Mouse (Mus musculus) forebrain, embryonic 10.5 days (tissue): Measurements from ENCODE around the gene Ss18l2. TPM values are rescaled to one million over a fixed set of nuclear protein-coding genes. Genes with fewer than 3 reads are reported as not detected.
A peak's percentile ranks its signal among the peaks of the same experiment; 100 is the strongest.

Source experiments
- DNase-seq: peaks from one replicate; pipeline ENCODE4 v3.0.0-alpha.2; 2017; ENCODE audit warnings: low spot score; ENCODE audit errors: extremely low spot score
- H3K27ac ChIP-seq: fragments of 300-500 bp; sonication (generic); 2 replicates; pipeline ENCODE4 v1.5.1; 2016; ENCODE audit warnings: mild to moderate bottlenecking
- H3K27me3 ChIP-seq: fragments of 300-500 bp; sonication (generic); 2 replicates; pipeline ENCODE4 v1.6.1; 2016; ENCODE audit warnings: mild to moderate bottlenecking; ENCODE audit not compliant: poor library complexity, severe bottlenecking
- H3K36me3 ChIP-seq: fragments of 300-500 bp; sonication (generic); replicated peaks from 2 replicates; pipeline ENCODE4 v1.6.1; 2016; ENCODE audit warnings: mild to moderate bottlenecking, moderate library complexity
- H3K4me1 ChIP-seq: fragments of 300-500 bp; sonication (generic); 2 replicates; pipeline ENCODE4 v1.6.1; 2016
- H3K4me3 ChIP-seq: fragments of 300-500 bp; sonication (generic); 2 replicates; pipeline ENCODE4 v1.5.1; 2016; ENCODE audit warnings: mild to moderate bottlenecking, moderate library complexity
- H3K9me3 ChIP-seq: fragments of 300-500 bp; sonication (generic); 2 replicates; pipeline ENCODE4 v1.6.1; 2016; ENCODE audit warnings: mild to moderate bottlenecking, moderate library complexity
- WGBS: fragments of 180-500 bp; shearing (Covaris S2); methylation state at CpG from one replicate; pipeline ENCODE4 v1.1.7; 2016; 5-methylcytosine and 5-hydroxymethylcytosine counted together
- polyA plus RNA-seq: library from polyadenylated mRNA; unstranded; fragments of >200 nt; fragmentation: Nextera tagmentation; extraction: Ambion mirVana; gene quantifications from 2 replicates; pipeline ENCODE4 v1.2.1, GENCODE M21; 2016

The Ss18l2 gene
- polyA plus RNA-seq, 1 experiment from 2014 or later, result 85.3 TPM

- no peaks in the 10 kb centered on the region for H3K9me3 ChIP-seq
- no peaks in the 10 kb centered on the region for H3K4me1 ChIP-seq
- no peaks in the 10 kb centered on the region for H3K27me3 ChIP-seq
- no peak overlapping the region for H3K27ac ChIP-seq
- peak; percentile 52 for DNase-seq
- WGBS, result 26% methylated on average over 6 of the region's 6 CpGs
- peaks cover 25% of the 10 kb centered on the region for H3K36me3 ChIP-seq
- no peak overlapping the region for H3K4me3 ChIP-seq
Measured at GRCm38 (mm10) chr9:121679549-121679948, 30.6 kb upstream of the Ss18l2 start.

DNA sequence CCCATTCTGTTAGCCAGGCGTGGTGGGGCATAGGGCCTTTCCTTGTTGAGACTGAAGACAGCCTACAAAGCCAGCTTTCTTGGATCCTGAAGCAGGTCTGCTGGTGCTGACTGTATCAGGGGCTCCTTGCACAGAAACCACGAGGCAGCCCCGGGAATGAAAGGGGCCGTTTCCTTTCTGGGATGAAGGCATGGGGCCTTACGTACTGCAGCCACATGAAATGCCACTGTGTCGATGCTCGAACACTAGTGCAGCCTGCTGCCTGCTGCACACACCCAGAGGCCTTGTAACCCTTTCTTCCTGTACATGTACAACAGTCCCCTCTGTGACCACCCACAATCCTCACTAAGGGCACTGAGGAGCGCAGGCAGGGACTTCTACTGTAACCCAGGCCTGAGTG is 28.9 kb upstream of the Ss18l2 start:
- H3K27me3 ChIP-seq, result no peaks in the 10 kb centered on the region
- no peaks in the 10 kb centered on the region for H3K4me1 ChIP-seq
- H3K4me3 ChIP-seq, result no peak overlapping the region
- H3K9me3 ChIP-seq, result no peaks in the 10 kb centered on the region
- no peak overlapping the region for H3K27ac ChIP-seq
- no peak for DNase-seq
- WGBS, result 82% methylated on average over 8 of the region's 8 CpGs
- peaks cover 40% of the 10 kb centered on the region for H3K36me3 ChIP-seq

DNA sequence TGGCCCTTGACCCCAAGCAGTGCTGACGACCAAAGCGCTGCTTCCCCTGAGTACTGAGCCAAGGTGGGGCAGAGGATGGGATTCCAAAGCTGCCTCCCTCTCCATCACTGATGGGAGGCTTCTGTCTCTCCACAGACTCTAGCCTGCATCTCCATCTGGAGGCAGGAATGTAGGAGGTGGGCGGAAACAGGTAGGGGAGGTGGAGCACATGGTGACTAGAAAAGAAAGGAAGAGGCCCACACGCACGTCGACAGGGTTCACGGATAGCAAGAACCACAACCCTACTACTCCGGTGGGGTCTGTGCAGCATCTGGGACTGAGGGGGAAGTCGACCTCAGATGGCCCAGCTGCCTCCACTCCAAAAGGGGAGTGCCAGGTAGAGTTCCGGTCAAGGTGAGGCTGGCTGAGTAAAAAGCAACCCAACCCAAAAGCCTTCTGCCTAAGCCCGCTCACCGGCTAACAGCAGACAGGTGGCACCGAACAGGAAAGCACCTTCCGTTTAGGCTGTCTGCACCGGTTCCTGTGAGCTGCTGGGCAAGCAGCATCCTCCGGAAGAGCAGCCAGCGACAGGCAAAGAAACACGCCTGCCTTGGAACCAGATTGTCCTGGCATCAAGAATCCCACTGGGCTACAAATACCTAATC is 28.0 kb upstream of the Ss18l2 start:
- Histone ChIP-seq H3K9me3 (no peaks in the 10 kb centered on the region), H3K4me3 (no peak overlapping the region), H3K27me3 (no peaks in the 10 kb centered on the region), H3K27ac (no peak overlapping the region), H3K4me1 (no peaks in the 10 kb centered on the region), H3K36me3 (peaks cover 49% of the 10 kb centered on the region)
- DNase-seq, result no peak
- 80% methylated on average over 18 of the region's 18 CpGs for WGBS

DNA sequence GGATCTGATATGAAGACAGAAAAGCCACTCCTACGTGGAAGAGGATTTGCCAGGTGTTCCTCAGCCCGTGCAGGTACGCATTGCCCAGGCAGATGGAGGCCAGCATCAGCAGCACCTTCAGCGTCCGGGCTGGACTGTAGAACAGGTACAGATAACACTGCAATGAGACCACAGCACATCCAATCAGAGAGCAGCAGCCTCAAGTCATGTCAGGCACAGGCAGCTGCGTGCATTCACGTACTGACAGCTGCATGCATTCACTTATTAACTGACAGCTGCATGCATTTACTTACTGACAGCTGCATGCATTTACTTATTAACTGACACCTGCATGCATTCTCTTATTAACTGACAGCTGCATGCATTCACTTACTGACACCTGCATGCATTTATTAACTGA is 25.4 kb upstream of the Ss18l2 start:
- peaks cover 73% of the 10 kb centered on the region for H3K36me3 ChIP-seq
- no peaks in the 10 kb centered on the region for H3K9me3 ChIP-seq
- no peaks in the 10 kb centered on the region for H3K4me1 ChIP-seq
- DNase-seq, result no peak
- WGBS, result 85% methylated on average over 7 of the region's 7 CpGs
- H3K4me3 ChIP-seq, result no peak overlapping the region
- H3K27me3 ChIP-seq, result no peaks in the 10 kb centered on the region
- H3K27ac ChIP-seq, result no peak overlapping the region

GRCm38 (mm10) chr9:121690200-121690651 is 19.9 kb upstream of the Ss18l2 start:
- H3K9me3 ChIP-seq, result no peaks in the 10 kb centered on the region
- DNase-seq, result no peak
- peaks cover 88% of the 10 kb centered on the region for H3K36me3 ChIP-seq
- H3K4me3 ChIP-seq, result no peak overlapping the region
- H3K27ac ChIP-seq, result no peak overlapping the region
- WGBS, result 88% methylated on average over 15 of the region's 15 CpGs
- no peaks in the 10 kb centered on the region for H3K27me3 ChIP-seq
- peaks cover 4% of the 10 kb centered on the region for H3K4me1 ChIP-seq

DNA sequence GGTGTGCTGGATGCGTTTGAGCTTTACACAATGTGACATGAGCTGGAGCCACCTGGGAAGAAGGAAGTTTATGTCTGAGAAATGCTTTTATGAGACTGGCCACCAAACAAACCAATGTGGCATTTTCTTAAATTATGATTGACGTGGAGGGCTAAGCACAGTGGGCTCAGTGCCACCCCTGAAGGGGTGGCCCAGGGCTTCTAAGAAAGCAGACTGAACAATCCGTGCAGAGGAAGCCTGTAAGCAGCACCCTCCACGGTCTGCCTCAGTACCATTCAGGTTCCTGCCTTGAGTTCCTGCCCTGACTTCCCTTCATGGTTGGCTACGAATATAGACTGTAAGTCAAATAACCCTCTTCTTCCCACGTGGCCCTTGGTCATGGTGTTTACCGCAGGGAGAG is 19.4 kb upstream of the Ss18l2 start:
- Histone ChIP-seq H3K4me3 (no peak overlapping the region), H3K27me3 (no peaks in the 10 kb centered on the region), H3K27ac (no peak overlapping the region), H3K9me3 (no peaks in the 10 kb centered on the region), H3K36me3 (peaks cover 88% of the 10 kb centered on the region), H3K4me1 (peaks cover 4% of the 10 kb centered on the region)
- 89% methylated on average over 7 of the region's 7 CpGs for WGBS
- DNase-seq, result no peak

DNA sequence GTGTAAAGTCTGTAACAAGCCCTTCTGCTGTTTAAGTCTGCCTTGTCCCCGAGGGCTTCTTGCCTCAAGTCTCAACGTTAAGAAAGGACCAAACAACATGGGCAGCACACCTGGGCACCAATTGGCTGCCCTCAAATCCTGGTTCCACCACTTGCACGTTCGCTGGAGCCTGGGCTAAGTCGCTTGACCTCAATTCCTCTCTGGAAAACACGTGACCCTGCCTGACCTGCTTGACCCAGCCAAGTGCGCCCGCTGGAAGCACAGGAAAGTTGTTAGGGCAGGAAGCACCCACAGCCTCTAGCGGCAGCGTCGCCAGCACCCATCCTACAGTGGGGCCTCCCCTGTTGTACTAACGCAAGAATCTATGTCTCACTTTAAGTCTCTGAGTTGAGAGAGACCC is 15.4 kb upstream of the Ss18l2 start:
- H3K4me3 ChIP-seq, result no peak overlapping the region
- DNase-seq, result no peak
- H3K27me3 ChIP-seq, result no peaks in the 10 kb centered on the region
- H3K9me3 ChIP-seq, result peaks cover 7% of the 10 kb centered on the region
- WGBS, result 84% methylated on average over 12 of the region's 12 CpGs
- H3K27ac ChIP-seq, result no peak overlapping the region
- H3K36me3 ChIP-seq, result peaks cover 87% of the 10 kb centered on the region
- peaks cover 4% of the 10 kb centered on the region for H3K4me1 ChIP-seq

- peaks cover 7% of the 10 kb centered on the region for H3K9me3 ChIP-seq
- WGBS, result 95% methylated on average over 9 of the region's 9 CpGs
- no peak for DNase-seq
- H3K4me1 ChIP-seq, result no peaks in the 10 kb centered on the region; the same call in 1 of the 2 replicates
- H3K36me3 ChIP-seq, result peaks cover 74% of the 10 kb centered on the region
- H3K4me3 ChIP-seq, result no peak overlapping the region
- H3K27me3 ChIP-seq, result no peaks in the 10 kb centered on the region
- H3K27ac ChIP-seq, result no peak overlapping the region
Measured at GRCm38 (mm10) chr9:121696626-121697025, 13.5 kb upstream of the Ss18l2 start.

DNA sequence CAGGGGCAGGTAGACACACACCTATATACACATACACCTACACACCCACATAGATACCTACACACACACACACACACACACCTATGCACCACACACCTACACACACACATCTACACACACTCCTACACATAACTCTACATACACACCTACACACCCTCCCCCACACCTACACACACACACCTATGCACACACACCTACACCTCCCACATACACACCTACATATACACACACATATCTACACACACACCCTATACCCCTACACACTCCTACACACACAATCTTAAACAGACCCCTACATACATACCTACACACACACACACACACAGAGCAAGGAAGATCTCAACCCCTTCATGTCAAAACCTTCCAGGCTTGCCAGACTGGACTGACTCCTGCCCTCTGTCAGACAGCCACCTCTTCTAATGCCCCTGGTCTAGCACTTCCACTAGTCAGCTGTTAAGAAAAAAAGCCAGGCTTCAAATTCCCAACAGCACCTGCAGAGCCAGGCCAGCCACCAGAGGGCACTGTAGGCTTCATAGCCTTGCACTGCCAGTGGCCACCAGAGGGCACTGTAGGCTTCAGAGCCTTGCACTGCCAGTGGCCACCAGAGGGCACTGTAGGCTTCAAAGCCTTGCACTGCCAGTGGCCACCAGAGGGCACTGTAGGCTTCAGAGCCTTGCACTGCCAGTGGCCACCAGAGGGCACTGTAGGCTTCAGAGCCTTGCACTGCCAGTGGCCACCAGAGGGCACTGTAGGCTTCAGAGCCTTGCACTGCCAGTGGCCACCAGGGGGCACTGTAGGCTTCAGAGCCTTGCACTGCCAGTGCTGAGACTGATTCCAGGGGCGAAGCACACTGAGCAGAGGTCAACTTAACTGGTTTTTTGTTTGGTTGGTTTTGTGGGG is 12.7 kb upstream of the Ss18l2 start:
- Histone ChIP-seq H3K9me3 (peaks cover 7% of the 10 kb centered on the region), H3K36me3 (peaks cover 66% of the 10 kb centered on the region), H3K27ac (no peak overlapping the region), H3K4me1 (no peaks in the 10 kb centered on the region), H3K27me3 (no peaks in the 10 kb centered on the region), H3K4me3 (no peak overlapping the region)
- WGBS, result 94% methylated on average over 1 of the region's 1 CpGs
- DNase-seq, result no peak

- peaks cover 11% of the 10 kb centered on the region for H3K36me3 ChIP-seq
- peak overlapping the region; percentile 96 for H3K27ac ChIP-seq
- 39% methylated on average over 11 of the region's 11 CpGs for WGBS
Measured at GRCm38 (mm10) chr9:121704261-121704645, 5.9 kb upstream of the Ss18l2 start.

DNA sequence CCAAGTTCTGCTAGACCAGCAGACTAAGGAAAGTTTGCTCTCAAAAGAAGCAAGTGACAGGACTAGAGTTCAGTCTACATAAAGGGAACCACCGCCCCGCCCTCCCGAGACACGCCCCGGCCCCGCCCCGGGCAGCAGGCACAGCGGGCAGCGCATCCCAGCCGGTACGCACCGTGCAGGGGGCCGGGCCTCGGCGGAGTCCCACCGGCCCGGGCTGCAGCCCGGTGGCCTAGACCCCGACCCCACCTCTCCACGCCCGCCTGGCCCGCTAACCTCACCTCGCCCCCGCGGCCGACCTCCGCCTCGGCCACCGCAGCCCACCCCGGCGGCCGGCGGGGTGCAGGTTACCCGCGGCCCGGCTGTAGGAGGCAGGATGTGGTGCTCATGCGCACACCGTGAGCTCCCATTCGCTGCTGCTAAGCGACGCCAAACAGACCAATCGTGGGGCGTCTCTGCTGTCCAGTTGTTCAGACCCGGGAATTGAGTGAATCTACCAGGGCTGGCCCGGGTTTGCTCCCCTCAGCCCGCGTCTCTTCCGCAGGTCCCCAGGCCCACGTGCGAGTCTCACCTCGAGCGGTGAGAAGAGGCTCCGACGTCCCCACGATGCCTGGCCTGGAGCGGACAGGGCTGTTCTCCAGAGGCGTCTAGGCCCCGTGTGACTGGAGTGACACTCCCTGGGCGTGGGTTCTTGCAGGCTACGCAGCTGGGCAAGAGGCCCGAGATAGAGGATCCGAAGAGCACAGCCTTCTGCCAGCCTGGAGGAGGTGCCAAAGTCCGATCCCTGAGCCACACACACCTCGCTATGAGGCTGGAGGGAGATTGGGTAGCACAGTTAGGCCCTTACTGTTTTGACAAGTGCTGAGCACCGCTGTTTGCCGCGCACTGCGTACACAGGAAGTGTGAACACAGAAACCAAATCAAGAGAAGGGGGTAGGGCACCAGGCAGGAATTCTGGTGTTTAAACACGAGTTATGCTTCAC is 5.2 kb upstream of the Ss18l2 start, which contains the start of gene Sec22c:
TSS of gene Sec22c (minus strand) at position 845 of the 980 bp plus-strand sequence.
- DNase-seq, result peak; percentile 93
- WGBS, result under 1% methylated on average over 69 of the region's 69 CpGs
- Histone ChIP-seq H3K9me3 (no peaks in the 10 kb centered on the region), H3K36me3 (peaks cover 6% of the 10 kb centered on the region), H3K4me3 (peak within 1 kb of the TSS; percentile 86), H3K27ac (peak within 1 kb of the TSS; percentile 96), H3K4me1 (peaks cover 34% of the 10 kb centered on the region), H3K27me3 (no peaks in the 10 kb centered on the region)

More at GRCm38 (mm10) chr9:121704261-121704645, 5.9 kb upstream of the Ss18l2 start:
- H3K27me3 ChIP-seq, result no peaks in the 10 kb centered on the region
- peaks cover 30% of the 10 kb centered on the region for H3K4me1 ChIP-seq
- H3K4me3 ChIP-seq, result peak overlapping the region; percentile 86
- H3K9me3 ChIP-seq, result no peaks in the 10 kb centered on the region
- no peak for DNase-seq

GRCm38 (mm10) chr9:121706029-121706675 is 4.0 kb upstream of the Ss18l2 start:
- Histone ChIP-seq H3K27ac (no peak overlapping the region), H3K36me3 (no peaks in the 10 kb centered on the region), H3K4me3 (0 out of 2 replicates have a peak overlapping the region, but pooled peaks have one; percentile 4), H3K4me1 (peaks cover 41% of the 10 kb centered on the region), H3K27me3 (no peaks in the 10 kb centered on the region), H3K9me3 (no peaks in the 10 kb centered on the region)
- WGBS, result 81% methylated on average over 6 of the region's 6 CpGs
- DNase-seq, result peak; percentile 13
